Mouse (Mus musculus) bone marrow, adult 2 months (tissue): ENCODE measurements around the gene Kif14.

Source experiments
- CTCF ChIP-seq: fragments of 200-500 bp; IDR thresholded peaks from 2 replicates; pipeline ENCODE4 v1.5.1; 2011; ENCODE audit warnings: low read length, control low read depth; ENCODE audit not compliant: control insufficient read depth, insufficient read depth
- POLR2A ChIP-seq: fragments of 200-500 bp; IDR thresholded peaks from 2 replicates; pipeline ENCODE4 v1.6.1; 2011; ENCODE audit warnings: low read depth, mild to moderate bottlenecking, control low read depth, low read length, borderline replicate concordance; ENCODE audit not compliant: control insufficient read depth

- TF ChIP-seq CTCF (no peak), POLR2A (no peak)
These were observed 25.5 kb downstream of the Kif14 start for GRCm38 (mm10) chr1:136491681-136492080.
